In the genomic region with DNA sequence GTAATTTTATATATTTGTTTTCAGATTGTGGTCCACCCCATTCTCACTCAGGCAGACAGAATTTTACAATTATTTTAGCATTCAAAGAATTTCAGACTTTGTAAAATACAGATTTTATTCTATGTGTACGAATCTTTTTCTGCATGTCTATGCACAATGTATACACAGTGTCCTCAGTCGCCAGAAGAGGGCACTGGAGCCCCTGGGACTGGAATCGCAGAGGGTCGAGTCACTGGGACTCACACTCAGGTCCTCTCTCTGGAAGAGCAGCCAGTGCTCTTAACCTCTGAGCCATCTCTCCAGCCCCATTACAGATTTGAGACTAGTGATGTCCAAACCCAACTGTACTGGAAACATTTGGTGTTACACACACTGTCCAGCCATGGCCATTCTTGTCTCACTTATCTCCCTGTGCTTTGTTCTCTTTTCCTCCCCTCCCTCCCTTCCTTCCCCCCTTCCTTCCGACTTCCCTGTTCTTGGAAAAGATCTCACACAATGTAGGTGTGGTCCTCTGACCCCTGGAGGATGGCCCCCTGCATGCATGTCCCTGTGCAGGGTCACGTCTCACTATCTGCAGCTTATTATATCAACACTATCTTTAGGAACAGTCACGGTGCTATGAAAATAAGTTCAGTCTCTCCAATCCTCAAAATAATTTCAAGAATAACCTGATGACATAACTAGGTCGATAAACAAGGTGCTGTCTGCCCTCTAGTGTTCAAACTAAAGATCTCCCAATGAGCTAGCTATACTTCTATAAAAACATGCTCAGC, we compare ENCODE assay signal across 1 mouse cellular context.
TF ChIP-seq lines count a peak whose summit lies in the region.

No protein-coding gene starts in this region.

TF ChIP-seq in CH12.LX, 34 proteins besides CTCF, POLR2A, EP300 and RAD21:
- TF ChIP-seq USF2 (conservative IDR thresholded peaks at IDR 0.05; ENCODE audit: low read depth, low read length) (no peak), SMC3 (IDR thresholded peaks at IDR 0.05; ENCODE audit: low read depth, low read length) (peak; percentile 64), ZC3H11A (IDR thresholded peaks at IDR 0.05; ENCODE audit: low read depth, low read length) (0 out of 2 replicates have a peak, but pooled peaks have one; percentile 10), GABPA (IDR thresholded peaks at IDR 0.05; ENCODE audit: insufficient replicate concordance, low read depth, low read length) (no peak)
